Mouse (Mus musculus) WW6 (cell line): ENCODE results near the gene Fndc3b.

Experiments used
- DNase-seq: peaks from one replicate; pipeline ENCODE4 v3.0.0-alpha.2; 2013; ENCODE audit warnings: low read depth, low spot score

Fndc3b gene

DNA sequence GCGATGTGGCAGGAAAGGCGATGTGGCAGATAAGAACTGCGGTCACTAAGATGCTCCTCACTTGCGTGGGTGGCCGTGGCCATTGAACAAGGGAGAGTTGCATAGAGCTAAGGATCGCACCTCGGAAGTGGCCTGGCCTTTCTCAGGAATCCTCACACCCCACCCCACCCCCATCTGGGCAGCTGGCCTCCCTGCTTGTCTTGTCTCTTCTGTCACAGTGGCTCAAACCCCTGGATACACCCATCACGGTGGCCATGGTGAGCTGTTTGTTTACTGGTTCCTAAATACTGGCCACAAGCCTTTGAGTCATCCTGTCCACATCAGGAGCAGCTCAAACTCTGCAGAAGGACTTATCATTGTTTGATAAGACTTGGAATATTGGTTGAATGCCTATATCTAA lies 240.3 kb downstream of the Fndc3b start:
- DNase-seq = no peak

DNA sequence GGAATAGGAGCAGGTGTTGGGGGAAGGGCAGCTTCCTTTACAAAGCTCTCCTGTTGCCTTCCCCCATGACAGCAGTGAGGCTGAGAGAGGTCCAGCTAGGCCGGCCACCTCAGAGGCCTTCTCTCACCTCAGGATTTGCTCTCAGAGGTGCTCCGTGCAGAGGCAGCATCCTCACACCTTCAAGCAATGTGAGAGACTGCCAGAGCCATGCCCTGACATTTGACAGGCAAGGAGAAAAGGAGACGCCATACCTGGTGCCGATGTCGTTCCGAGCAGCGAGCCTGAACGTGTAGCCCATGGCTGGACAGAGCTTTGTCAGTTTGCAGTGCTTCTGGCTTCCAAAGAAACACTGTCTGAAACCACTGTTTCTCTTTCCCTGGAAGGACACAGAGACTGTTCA lies 241.1 kb downstream of the Fndc3b start:
- no peak for DNase-seq

DNA sequence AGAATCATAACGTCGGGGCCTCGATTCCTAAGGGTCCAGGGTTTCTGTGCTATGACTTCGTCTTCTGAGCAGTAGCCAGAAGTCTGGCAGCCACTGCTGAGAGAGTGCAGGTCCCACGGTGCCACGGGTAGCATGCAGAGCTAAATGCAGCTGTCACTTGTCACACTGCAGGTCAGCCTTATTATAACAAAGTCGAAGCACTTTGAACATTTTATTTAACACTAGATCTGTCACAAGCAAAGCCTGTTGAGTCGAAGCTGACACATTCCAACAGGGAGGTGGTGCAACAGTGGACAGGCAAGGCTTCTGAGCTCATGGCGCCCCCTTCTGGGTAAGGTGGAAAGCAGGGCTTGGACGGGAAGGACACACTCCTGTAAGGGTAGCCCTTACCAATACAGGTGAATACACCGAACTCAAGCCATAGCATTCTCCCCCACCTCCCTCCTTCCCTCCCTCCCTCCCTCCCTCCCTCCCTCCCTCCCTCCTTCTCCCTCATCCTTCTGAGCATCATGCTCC lies 243.5 kb downstream of the Fndc3b start:
- DNase-seq = no peak

DNA sequence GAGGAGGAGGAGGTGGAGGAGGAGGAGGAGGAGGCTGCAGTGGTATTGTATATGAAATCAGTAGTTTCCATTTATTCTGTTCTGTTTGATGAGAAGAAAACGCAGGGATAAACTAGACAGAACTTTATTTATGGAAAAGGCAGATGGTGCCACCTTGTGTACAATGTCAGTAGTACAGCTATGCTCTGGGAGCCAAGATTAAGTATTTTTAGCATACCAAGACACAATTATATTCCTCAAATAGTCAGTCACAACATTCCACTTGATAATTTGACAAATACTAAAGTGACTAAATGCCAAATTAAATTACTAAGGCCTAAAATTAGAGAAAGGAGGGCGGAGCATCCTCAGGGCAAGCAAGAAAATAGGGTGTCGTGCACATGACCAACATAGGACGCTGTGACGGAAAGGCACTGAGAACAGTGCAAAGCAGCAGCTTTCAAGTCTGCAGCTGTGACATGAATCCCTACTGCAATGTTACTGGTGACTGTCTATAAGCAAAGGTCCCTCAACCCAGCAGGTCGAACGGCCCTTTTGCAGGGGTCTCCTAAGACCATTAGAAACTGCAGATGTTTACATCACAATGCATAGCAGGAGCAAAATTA lies 244.7 kb downstream of the Fndc3b start:
- no peak for DNase-seq

DNA sequence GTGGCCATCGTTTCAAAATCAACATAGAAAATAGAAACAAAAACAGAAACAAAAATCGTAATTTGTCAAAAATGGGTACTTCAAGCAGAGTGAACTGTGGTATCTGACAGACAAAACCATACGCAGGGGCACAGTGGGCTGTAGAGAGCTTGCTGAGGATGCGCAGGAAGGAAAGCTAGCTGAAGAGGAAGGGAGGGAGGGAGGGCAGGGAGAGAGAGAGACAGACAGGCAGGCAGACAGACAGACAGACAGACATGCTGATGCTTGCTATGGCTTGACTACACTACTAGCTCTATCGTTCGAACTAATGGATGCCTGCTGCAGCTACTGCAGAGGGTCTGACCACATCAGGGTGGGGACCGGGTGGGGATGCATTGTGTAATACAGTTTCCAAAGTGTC lies 247.7 kb downstream of the Fndc3b start:
- DNase-seq = no peak

DNA sequence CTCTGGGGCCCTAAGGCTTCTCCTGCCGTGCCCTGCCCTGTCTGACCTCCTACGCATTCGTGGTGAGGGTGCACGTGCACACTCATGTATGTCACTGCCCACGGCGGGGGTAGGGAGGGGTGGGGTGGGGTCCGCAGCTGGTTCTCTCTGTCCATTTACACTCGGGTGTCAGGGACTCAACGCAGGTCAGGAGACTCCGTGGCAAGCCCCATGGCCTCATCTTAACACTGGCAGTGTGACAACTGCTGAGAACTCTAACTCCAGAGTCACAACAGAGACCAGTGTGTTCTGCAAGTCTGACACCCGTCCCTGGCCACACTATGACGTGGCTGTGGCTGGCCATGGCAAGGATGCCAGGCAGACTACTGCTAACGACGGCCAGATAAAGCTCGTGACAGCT lies 248.2 kb downstream of the Fndc3b start:
- DNase-seq = no peak

DNA sequence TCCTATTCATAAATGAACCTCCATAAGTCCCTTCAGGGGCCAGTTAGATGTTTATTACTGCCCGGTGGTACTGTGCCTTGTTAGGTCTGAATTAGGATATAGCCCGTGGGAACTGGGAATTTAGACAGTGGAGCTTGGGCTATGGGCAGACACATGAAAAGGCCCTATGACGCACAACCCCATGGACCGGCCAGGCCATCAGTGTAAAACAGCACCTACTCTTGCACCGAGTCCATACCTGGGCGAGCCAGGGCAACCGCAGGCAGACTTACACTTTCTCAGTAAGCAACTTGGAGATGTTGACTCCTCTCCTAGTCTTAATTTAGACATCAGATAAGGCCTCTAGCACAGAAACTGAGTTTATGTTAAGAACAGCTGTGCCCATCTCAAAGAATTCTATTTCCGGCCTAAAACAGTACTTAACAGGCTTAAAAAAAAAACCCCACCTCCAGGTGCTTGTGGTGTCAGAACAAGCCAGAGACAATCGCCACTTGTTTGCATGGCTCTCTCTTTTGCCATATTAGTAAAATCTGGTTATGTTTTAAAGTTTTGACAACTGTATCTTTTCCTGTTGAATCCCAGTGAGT lies 248.7 kb downstream of the Fndc3b start:
- no peak for DNase-seq

DNA sequence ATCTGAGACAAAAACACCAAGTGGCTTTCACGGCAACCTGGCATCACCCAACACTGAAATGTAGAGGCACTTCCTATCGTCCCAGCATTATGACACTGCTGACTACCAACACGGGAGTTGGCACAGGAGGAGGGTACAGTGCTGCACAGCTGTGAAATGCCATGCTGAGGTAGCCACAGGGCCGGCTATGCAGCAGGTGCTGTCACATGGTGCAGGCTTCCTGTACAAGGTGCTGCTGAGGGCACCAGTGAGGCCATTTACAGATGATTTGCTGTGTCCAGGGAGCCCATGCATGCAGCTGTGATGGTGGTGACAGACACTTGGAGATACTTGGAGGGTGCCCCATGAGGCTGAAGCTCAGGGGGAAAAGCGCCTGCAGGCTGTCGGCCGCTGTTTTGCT lies 249.2 kb downstream of the Fndc3b start:
- no peak for DNase-seq

DNA sequence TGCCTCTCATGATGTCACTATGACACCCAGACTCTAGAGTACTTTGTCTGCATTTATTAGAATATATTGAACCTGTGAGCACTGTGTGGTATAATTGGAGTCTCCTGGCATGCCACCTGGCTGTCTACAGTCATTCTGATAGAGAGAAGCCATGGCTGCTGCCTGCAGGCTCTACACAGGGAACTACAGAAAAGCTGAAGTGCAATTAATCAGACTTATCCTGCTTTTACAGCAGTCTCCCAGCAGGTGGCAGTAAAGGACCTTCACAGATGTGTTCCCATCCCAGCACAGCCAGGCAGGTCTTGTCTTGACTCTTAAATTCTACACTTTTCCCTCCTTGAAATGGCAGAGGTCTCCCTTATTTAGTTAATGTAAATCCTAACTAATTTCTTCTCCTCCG lies 250.1 kb downstream of the Fndc3b start:
- DNase-seq = peak; percentile 26

DNA sequence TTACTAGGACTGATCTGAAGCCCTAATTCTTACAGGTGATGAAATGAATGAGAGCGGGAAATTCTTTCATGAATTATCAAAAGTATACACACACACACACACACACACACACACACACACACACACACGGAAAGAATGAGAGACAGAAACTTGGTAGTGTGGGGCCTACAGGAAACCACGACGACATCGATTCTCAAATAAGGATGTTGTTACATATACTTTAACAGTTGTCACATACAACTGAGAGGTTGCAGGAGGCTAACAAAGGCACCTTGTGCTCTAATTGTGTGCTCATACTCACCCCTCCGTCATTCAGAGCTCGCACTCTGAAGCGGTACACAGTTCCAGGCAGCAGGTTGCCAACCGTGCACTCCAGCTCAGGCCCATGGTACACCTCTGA lies 252.7 kb downstream of the Fndc3b start:
- DNase-seq = no peak

DNA sequence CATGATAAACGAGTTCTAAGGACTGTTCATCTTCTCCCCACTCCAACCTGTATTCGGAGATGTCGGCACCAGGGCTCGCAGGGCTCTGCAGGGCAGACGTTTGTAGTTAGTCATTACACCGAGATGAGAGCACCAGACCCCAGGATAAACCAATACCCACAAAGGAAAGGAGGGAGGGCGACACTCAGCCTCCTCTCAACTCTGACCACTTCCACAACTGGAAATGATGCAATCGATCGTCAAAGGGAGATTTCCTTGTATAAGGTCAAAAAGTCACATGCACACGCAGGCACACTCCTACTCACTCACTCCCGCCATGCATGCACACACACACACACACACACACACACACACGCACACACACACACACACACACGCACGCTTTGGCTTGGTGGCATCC lies 254.6 kb downstream of the Fndc3b start:
- no peak for DNase-seq

DNA sequence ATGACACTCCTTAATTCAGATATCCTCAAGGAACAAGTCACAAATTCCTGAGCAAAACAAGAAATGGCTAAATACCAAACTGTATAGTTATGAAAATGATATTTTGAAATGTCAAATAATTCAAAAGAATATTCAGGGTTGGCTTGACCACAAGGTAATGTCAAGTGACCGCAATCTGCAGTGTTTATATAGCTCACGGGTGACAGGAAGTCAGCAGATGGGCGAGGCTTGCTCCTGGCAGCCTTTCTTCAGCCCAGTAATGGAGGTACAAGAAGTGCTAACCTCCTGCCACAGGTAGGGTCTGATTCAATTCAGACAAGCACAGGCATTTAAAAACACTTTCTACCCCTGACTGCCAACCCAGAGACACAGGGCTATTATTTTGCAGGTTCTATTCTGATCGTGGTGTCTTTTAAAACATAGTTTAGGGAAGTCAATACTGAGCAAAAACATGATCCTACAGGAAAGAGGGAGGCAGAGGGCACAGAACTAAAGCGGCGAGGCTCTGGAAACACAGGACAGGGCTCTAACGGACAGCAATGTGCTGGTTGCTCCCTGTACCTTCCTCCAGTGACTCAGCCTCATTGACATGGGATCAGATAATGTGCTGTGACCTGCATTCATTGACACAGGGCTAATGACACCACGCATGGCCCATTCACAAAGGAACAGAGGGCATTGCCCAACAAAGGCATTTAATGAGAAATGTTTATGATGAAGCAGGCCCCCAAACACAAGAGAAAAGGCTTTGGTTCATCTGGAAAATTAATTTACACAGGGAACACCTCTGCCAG lies 256.5 kb downstream of the Fndc3b start:
- no peak for DNase-seq

DNA sequence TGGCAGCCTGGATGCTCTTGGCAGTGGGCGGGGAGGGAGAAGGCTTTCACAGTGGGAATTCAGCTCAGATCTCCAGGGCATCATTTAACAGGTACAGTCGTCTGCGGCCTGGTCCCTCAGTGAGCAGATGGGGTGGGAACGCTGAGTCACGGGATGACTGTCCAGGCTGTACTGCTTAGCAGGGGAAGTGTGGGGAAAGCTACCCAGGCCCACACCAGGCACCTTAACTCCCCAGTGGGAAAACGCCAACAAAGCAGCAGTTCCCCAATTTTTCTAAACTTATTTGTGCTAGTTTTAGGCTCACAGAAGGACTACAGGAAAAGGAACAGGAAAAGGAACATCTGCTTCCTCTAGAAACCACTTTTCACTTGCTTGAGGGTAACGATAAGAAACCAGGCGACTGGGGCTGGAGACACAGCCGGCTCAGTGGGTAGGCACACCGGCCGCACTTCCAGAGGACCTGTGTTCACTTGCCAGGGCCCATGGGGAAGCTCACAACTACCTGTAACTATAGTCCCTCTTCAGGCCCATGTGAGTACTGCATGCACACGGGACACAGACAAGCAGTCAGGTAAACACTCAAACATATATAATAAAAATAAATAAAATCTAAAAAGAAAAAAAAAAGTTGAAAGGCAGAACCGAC lies 257.5 kb downstream of the Fndc3b start:
- DNase-seq = no peak

DNA sequence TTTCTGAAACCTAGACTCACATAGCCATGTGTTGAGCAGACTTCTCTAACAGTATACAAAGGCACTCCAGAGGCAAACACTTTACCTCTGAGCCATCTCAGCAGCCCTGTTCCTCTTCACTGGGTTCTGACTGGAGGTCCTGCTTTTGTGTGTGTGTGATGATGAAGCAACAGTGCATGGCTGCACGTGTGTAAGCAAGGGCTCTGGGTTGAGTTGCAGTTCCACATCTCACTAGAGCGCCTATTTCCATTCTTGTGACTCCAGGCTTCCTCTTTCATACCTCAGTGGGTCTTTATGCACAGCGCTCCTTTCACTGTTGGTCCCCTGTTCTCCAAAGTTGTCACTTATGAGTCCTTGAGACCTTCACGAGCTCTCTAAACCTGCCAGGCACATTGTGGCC lies 261.7 kb downstream of the Fndc3b start:
- no peak for DNase-seq

DNA sequence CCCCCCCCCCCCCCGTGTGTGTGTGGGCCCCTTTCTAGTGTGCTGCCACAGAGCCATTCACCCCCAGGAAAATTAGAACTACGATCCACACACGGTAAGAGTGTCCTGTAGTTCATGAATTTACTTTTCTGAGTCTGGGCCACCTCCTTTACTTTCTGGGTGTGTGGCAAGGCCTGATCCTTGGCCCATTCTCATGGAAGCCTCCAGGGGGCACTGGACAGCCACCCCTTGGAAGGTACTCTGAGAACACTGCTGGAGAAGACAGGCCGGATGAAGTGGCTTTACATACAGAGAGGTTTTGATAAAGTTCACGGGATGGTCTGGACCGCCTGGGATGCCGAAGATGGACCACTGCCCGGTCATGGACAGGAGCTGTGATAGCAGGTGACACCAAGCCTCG lies 262.7 kb downstream of the Fndc3b start:
- DNase-seq = no peak

DNA sequence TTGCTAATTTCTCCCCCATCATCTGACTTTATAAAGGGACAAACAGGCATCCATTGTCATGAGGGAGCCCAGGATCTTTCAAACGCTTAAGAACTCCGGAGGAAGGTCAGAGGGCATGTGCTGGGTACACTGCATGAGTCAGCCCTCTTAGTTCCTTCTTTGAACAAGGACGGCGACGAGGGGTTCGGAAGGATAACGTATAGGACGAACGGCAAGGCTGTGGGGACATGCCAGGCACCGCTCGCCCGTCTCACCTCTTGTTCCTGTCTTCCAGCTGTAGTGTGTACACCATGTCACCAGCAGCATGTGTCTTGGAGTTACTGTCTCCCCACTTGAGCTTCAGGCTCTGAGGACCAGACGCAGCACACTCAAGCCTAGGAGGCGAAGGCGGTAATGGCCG lies 271.4 kb downstream of the Fndc3b start:
- DNase-seq = no peak

DNA sequence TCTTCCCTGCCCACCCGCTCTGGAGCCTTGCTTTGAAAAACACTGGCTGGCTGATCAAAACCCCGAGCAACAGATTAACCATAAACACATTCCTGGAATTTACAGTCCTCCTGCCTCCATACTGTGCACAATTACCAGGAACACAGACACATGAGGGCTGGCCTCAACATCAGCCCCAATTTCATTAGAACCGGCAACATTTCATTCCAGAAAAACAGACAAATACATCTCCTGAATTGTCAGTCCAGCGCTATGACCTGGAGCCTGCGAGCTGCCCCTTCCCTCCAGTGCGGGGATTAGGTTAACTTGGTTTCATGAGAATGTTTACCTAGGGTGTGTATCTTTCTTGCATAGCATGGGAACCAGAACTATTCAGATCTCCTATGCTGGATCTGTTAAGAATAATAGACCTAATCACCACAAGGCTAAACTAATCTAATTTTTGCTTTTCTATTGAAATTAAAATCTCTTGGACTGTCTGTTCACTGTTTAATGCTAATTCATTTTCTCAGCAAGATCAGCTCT lies 275.9 kb downstream of the Fndc3b start:
- no peak for DNase-seq

DNA sequence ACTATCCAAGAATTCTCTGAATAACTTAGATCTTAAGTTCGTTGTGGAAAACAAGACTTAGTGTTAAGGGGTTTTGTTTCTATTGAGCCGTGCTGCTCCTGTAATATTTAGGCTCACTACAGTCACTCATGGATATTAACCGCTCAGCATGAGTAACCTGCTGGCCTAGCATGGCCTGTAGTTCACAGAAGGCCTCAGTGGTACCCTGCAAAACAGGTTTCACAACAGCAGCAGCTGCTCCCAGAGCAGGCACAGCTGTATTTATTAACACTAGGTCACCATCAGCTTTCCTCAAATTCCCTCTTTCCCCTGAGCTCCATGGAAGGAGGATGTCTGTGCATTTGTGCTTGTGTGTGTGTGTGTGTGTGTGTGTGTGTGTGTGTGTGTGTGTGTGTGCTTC lies 278.1 kb downstream of the Fndc3b start:
- no peak for DNase-seq

DNA sequence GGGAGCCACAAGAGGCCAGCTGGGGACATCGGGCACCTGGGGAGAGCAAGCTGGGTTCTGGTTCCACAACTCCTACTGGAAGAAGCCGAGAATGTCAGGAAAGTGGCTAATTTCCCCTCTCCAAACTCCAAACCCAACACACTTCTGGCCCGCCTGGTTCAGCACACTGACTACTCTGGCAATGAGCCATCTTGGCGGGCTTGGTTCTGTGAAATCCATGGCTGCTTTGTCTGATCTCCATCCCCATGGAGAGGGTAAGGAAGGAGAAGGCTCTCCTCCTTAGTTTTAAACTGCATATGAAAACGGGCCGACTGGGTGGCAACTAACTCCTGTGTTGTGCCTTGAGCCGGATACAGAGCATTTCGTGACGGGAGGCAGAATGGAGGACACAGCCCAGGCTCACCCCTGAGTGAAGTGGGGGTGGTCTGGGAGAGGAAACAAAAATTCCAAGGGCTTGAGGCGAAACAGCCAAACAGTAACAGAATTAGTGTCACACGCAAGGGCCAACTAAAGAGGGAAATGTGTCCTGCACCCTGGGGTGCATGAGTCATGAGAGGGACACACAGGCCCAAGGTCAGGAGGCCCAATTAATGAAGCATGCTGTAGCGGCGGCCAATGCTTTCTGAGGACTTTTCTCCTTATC lies 280.4 kb downstream of the Fndc3b start:
- no peak for DNase-seq

DNA sequence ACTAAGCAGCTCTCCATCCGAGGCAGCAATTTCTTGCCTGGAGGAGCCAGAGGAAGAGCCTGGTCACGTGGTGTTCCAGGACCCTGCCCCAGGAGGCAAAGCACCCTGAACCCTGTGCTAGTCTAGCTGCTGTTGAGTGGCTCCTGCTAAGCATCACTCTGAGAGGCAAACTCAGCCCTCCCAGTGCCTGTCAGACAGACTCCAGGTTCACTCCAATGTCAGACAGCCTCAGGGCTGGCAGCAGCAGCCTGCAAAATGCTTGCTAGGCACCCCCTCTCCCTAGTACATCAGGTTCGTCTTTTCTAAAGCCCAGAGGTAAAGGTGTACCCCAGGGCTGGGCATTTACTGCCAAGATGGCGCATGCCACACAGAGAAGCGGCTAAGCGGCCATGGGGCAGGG lies 283.7 kb downstream of the Fndc3b start:
- DNase-seq = no peak

DNA sequence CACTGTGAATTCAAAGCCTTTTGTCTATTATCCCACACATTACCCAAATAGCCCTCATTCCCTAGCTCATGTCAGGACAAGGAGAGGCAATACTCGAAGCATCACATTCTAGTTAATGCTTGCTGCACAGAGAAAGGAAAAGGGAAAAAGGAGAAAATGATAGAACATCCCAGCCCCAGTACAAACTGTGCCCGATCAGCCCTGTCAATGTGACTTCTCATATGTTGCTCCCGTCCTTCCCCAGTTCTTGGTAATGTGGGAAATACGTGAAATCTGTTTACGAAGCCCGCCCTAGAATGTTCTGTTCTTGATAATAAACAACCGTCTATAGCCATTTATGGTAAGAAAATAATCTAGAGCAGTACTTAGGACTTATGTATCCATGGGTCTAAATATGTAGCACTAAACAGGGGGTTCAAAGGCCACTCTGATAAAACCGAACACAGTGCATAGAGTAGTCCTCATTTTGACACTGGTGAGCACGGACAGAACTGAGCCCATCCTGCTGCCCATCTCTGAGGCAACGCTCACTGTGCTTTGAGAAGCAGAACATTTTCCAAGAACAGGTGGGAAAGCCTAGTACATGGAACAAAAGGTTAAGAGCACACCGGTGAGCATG lies 286.9 kb downstream of the Fndc3b start:
- no peak for DNase-seq
